Mouse (Mus musculus): ENCODE measurements around the gene Csf3r. TPM values are rescaled to one million over a fixed set of nuclear protein-coding genes. Genes with fewer than 3 reads are reported as not detected.

Csf3r gene
- not detected for polyA plus RNA-seq (2014; fragmentation: Illumina TruSeq; extraction: RNeasy Lipid Tissue Mini Kit (QIAGEN cat#74804); ENCODE audit: low replicate concordance)

DNA sequence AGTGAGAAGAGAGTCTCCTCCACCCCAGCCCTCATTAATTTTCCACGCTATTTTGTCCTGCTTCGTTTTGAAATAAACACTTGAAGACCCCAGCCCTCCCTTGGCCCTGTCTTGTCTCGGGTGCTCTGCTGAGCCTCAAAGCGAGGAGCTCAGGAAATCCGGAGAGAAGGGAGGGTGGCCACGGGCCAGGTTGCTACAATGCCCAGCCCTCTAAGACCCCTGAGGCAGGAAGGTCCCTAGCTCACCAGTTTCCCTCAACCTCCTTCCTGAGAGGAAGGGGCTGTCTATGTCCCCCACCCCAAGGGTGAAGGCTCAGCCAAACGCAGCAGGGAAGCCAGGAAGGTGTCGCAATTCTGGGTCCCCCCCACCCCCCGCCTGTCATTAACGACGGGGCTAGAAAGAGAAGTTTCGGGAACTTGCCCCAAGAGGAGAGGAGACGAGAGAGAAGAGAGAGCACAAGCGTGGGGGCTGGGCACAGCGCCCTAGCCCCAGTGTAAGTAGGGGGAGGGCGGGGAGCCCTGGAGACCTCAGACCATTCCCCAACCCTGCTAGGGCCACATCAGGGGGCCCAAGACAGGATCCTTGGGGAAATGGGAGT is at the start of gene Csf3r:
Gene Csf3r, plus strand, starts transcription at position 248 of the 598 bp plus-strand sequence.

DNA sequence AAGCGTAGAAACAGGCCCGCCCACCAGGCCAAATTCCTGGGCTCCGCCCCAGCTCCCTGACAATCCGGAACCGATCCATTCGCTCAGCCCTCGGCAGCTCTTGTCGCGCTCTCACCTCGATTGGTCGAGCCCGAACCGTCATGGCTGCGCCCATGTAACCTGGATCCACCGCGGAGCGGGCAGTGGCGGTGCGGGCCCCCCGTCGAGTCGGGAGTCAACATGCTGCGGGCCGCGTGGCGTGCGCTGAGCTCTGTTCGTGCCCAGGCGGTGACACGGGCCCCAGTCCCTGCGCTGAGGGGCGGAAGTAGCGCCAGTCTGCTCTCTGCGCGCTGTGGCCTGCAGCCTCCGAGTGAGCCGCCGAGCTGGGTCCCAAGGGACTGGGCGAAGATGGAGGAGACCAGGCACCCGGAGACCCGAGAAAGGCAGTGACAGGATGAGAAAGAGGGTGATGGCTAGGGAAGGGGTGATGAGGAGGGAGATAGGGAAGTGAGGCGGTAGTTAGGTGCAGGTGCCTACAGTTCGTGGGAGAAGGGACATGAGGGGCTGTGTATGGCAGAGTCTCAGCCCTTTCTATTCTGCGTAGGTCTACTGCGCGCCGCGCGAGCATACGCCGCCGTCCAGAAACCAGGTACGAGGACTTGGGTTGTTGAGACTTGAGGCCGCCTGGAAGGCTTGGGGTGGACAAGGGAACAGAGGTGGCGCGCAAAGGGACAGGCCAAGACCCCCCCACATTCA is 22.7 kb downstream of the Csf3r start, which contains the start of gene Mrps15:
Gene Mrps15, plus strand, starts transcription at position 75 of the 735 bp plus-strand sequence.

DNA sequence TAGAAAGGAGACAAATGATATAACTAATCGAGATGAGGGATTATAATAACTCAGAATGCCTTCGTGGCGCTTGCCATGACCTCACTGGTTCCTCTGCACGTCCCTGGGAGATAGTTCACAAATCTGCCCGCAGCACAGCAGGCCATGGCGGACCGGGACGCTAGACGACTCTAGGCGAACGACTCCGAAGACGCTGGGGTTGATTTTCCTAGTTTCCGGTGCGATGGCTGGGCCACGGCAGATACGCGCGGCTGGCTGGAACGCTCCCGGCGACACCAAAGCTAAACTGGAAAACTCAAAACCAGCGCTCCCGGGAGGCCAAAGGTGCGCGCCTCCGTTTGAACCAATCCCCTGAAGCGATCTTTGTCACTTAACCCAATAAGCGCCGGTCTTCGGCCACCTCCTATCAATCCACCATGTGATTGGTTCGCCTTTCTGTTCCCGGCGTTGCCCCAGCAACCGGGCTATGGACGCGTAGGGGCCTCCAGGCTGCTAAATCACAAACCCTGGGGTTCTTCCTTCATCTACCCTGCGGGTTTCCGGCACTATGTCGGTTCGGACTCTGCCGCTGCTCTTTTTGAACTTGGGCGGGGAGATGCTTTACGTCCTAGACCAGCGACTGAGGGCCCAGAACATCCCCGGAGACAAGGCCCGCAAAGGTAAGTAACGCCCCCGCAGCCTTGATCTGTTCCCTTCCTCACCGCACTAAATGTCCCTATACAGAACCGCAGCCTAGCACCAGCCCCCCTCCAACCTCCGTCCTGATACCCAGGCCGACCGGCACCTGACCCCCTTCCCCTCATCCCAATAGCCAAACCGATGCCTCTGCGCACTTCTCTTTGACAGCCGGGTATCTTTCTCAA is 34.0 kb downstream of the Csf3r start, which contains the start of gene Oscp1:
Gene Oscp1, plus strand, starts transcription at position 432 of the 863 bp plus-strand sequence.

Other genes with a start within 250 kb of the Csf3r start
- gene Mrps15, start 22.4 kb downstream of the Csf3r start, polyA plus RNA-seq (2014; fragmentation: Illumina TruSeq; extraction: RNeasy Lipid Tissue Mini Kit (QIAGEN cat#74804); ENCODE audit: low replicate concordance) = 145 TPM
- gene Oscp1, start 34.0 kb downstream of the Csf3r start, polyA plus RNA-seq (2014; fragmentation: Illumina TruSeq; extraction: RNeasy Lipid Tissue Mini Kit (QIAGEN cat#74804); ENCODE audit: low replicate concordance) = 0.15 TPM
- gene Lsm10, start 72.1 kb downstream of the Csf3r start, polyA plus RNA-seq (2014; fragmentation: Illumina TruSeq; extraction: RNeasy Lipid Tissue Mini Kit (QIAGEN cat#74804); ENCODE audit: low replicate concordance) = 1.2 TPM
- 1.3 TPM for gene Stk40, start 79.4 kb downstream of the Csf3r start, polyA plus RNA-seq (2014; fragmentation: Illumina TruSeq; extraction: RNeasy Lipid Tissue Mini Kit (QIAGEN cat#74804); ENCODE audit: low replicate concordance)
- not detected for gene Eva1b, start 123.2 kb downstream of the Csf3r start, polyA plus RNA-seq (2014; fragmentation: Illumina TruSeq; extraction: RNeasy Lipid Tissue Mini Kit (QIAGEN cat#74804); ENCODE audit: low replicate concordance)
- gene Sh3d21, start 138.9 kb downstream of the Csf3r start, polyA plus RNA-seq (2014; fragmentation: Illumina TruSeq; extraction: RNeasy Lipid Tissue Mini Kit (QIAGEN cat#74804); ENCODE audit: low replicate concordance) = 2.3 TPM
- gene Thrap3, start 178.2 kb downstream of the Csf3r start, polyA plus RNA-seq (2014; fragmentation: Illumina TruSeq; extraction: RNeasy Lipid Tissue Mini Kit (QIAGEN cat#74804); ENCODE audit: low replicate concordance) = 207 TPM
- gene Map7d1, start 231.8 kb downstream of the Csf3r start, polyA plus RNA-seq (2014; fragmentation: Illumina TruSeq; extraction: RNeasy Lipid Tissue Mini Kit (QIAGEN cat#74804); ENCODE audit: low replicate concordance) = 0.56 TPM
- gene Trappc3, start 237.8 kb downstream of the Csf3r start, polyA plus RNA-seq (2014; fragmentation: Illumina TruSeq; extraction: RNeasy Lipid Tissue Mini Kit (QIAGEN cat#74804); ENCODE audit: low replicate concordance) = 23.6 TPM